Mouse (Mus musculus) stomach, postnatal 0 days (tissue): ENCODE results near the gene Ccdc155. TPM values are rescaled to one million over a fixed set of nuclear protein-coding genes. Genes with fewer than 3 reads are reported as not detected.
"Not testable (repeated sequence)": the region's sequence is repeated elsewhere in the genome, so short reads cannot be mapped to it uniquely, and the experiment has no call there.

Experiments
- ATAC-seq: fragments of 200-750 bp; cut with Nextera tagmentation; 2 replicates; pipeline ENCODE4 v1.8.0; 2017; ENCODE audit not compliant: low FRiP score, low TSS enrichment
- DNase-seq: peaks from one replicate; pipeline ENCODE4 v3.0.0-alpha.2; 2016; ENCODE audit warnings: low spot score
- H3K27ac ChIP-seq: fragments of 300-500 bp; sonication (generic); replicated peaks from 2 replicates; pipeline ENCODE4 v1.5.1; 2014; ENCODE audit warnings: mild to moderate bottlenecking, control low read depth
- H3K27me3 ChIP-seq: fragments of 300-500 bp; sonication (generic); 2 replicates; pipeline ENCODE4 v1.6.1; 2014; ENCODE audit warnings: low read length; ENCODE audit not compliant: control insufficient read depth, insufficient read depth
- H3K36me3 ChIP-seq: fragments of 300-500 bp; sonication (generic); 2 replicates; pipeline ENCODE4 v1.6.1; 2014; ENCODE audit warnings: low read length, mixed read lengths; ENCODE audit not compliant: control insufficient read depth, insufficient read depth
- H3K4me1 ChIP-seq: fragments of 300-500 bp; sonication (generic); replicated peaks from 2 replicates; pipeline ENCODE4 v1.6.1; 2014; ENCODE audit warnings: antibody characterized with exemption; ENCODE audit not compliant: control insufficient read depth, insufficient read depth
- H3K4me2 ChIP-seq: fragments of 300-500 bp; sonication (generic); replicated peaks from 2 replicates; pipeline ENCODE4 v1.6.1; 2014; ENCODE audit warnings: low read depth, mild to moderate bottlenecking, control low read depth, moderate library complexity
- H3K4me3 ChIP-seq: fragments of 300-500 bp; sonication (generic); 2 replicates; pipeline ENCODE4 v1.5.1; 2014; ENCODE audit warnings: low read depth, low read length, control low read depth
- H3K9ac ChIP-seq: fragments of 300-500 bp; sonication (generic); 2 replicates; pipeline ENCODE4 v1.6.1; 2014; ENCODE audit warnings: mild to moderate bottlenecking, low read length, control low read depth, mixed read lengths
- H3K9me3 ChIP-seq: fragments of 300-500 bp; sonication (generic); 2 replicates; pipeline ENCODE4 v1.6.1; 2016; ENCODE audit warnings: low read length; ENCODE audit not compliant: control insufficient read depth
- CTCF ChIP-seq: IDR thresholded peaks from 2 replicates; pipeline ENCODE4 v1.5.1; 2016; ENCODE audit warnings: antibody characterized with exemption, low read depth, mild to moderate bottlenecking, moderate library complexity
- EP300 ChIP-seq: optimal IDR thresholded peaks from 2 replicates; pipeline ENCODE3; 2016; ENCODE audit warnings: antibody characterized with exemption
- WGBS: fragments of 180-500 bp; shearing (Covaris S2); extraction: QIAGEN DNeasy Blood & Tissue Kit; methylation state at CpG from one replicate; pipeline ENCODE4 v1.1.7; 2014; 5-methylcytosine and 5-hydroxymethylcytosine counted together
- polyA plus RNA-seq: library from polyadenylated mRNA; unstranded; fragments of >200 nt; fragmentation: Nextera tagmentation; extraction: Ambion mirVana; gene quantifications from 2 replicates; pipeline ENCODE4 v1.2.1, GENCODE M21; 2015

Gene Ccdc155
- polyA plus RNA-seq, 1 experiment from 2014 or later, result 0.13 TPM

- Histone ChIP-seq H3K27ac (peak within 1 kb of the TSS; percentile 96), H3K4me3 (peak within 1 kb of the TSS; percentile 66), H3K4me2 (peak within 1 kb of the TSS; percentile 68), H3K27me3 (no peaks in the 10 kb centered on the region), H3K9me3 (no peaks in the 10 kb centered on the region), H3K4me1 (peaks cover 6% of the 10 kb centered on the region; the same call in 1 of the 2 replicates), H3K36me3 (no peaks in the 10 kb centered on the region), H3K9ac (peak within 1 kb of the TSS; percentile 88)
- DNase-seq (peak; percentile 98), ATAC-seq (peak; percentile 92)
- WGBS, result 2% methylated on average over 69 of the region's 69 CpGs
- TF ChIP-seq EP300, result no peak
- peak; percentile 78 for TF ChIP-seq CTCF
These were observed 50.3 kb downstream of the Ccdc155 start, which contains the start of the genes Pih1d1 and Aldh16a1 for GRCm38 (mm10) chr7:45154096-45154992. Gene Pih1d1 (plus strand): TSS chr7:45154303. Gene Aldh16a1 (minus strand): TSS chr7:45154584.

GRCm38 (mm10) chr7:45153586-45153985 lies 51.1 kb downstream of the Ccdc155 start:
- no peak for ATAC-seq

GRCm38 (mm10) chr7:45153052-45153451 lies 51.6 kb downstream of the Ccdc155 start:
- not testable (repeated sequence) for H3K4me1 ChIP-seq, H3K4me2 ChIP-seq, H3K36me3 ChIP-seq, H3K27ac ChIP-seq, H3K4me3 ChIP-seq, H3K27me3 ChIP-seq, DNase-seq, H3K9ac ChIP-seq, H3K9me3 ChIP-seq, ATAC-seq
- WGBS, result 85% methylated on average over 2 of the region's 2 CpGs

More at GRCm38 (mm10) chr7:45153586-45153985, 51.1 kb downstream of the Ccdc155 start:
- WGBS, result 2% methylated on average over 5 of the region's 5 CpGs
- no peak for DNase-seq
- Histone ChIP-seq H3K4me1 (peaks cover 6% of the 10 kb centered on the region; the same call in 1 of the 2 replicates), H3K4me2 (peak overlapping the region; percentile 68), H3K9me3 (no peaks in the 10 kb centered on the region), H3K27ac (peak overlapping the region; percentile 96), H3K4me3 (peak overlapping the region; percentile 66), H3K36me3 (no peaks in the 10 kb centered on the region), H3K27me3 (no peaks in the 10 kb centered on the region), H3K9ac (peak overlapping the region; percentile 88)
- no peak for TF ChIP-seq CTCF
- no peak for TF ChIP-seq EP300

GRCm38 (mm10) chr7:45151303-45151702 lies 53.4 kb downstream of the Ccdc155 start:
- 0 out of 2 replicates have a peak, but pooled peaks cover 2% of the 10 kb centered on the region for H3K36me3 ChIP-seq
- no peak overlapping the region for H3K4me3 ChIP-seq
- ATAC-seq (peak; percentile 7; the same call in 1 of the 2 replicates), DNase-seq (peak; percentile 55)
- peak overlapping the region; percentile 5; the same call in 1 of the 2 replicates for H3K4me2 ChIP-seq
- H3K4me1 ChIP-seq, result peaks cover 8% of the 10 kb centered on the region; the same call in 1 of the 2 replicates
- peak overlapping the region; percentile 85 for H3K27ac ChIP-seq
- no peaks in the 10 kb centered on the region for H3K9me3 ChIP-seq
- WGBS, result 18% methylated on average over 11 of the region's 11 CpGs
- TF ChIP-seq CTCF, result no peak
- TF ChIP-seq EP300, result no peak
- no peak overlapping the region for H3K9ac ChIP-seq
- H3K27me3 ChIP-seq, result no peaks in the 10 kb centered on the region

GRCm38 (mm10) chr7:45150321-45150720 lies 54.4 kb downstream of the Ccdc155 start:
- Histone ChIP-seq H3K4me2 (no peak overlapping the region), H3K36me3 (0 out of 2 replicates have a peak, but pooled peaks cover 2% of the 10 kb centered on the region), H3K4me3 (no peak overlapping the region), H3K27me3 (no peaks in the 10 kb centered on the region), H3K27ac (peak overlapping the region; percentile 85), H3K9ac (no peak overlapping the region), H3K4me1 (peaks cover 8% of the 10 kb centered on the region; the same call in 1 of the 2 replicates), H3K9me3 (no peaks in the 10 kb centered on the region)
- 65% methylated on average over 4 of the region's 4 CpGs for WGBS
- ATAC-seq (no peak), DNase-seq (no peak)
- no peak for TF ChIP-seq EP300
- TF ChIP-seq CTCF, result no peak

GRCm38 (mm10) chr7:45149545-45149944 lies 55.1 kb downstream of the Ccdc155 start:
- ATAC-seq, result no peak
- Histone ChIP-seq H3K4me3 (no peak overlapping the region), H3K4me1 (peaks cover 8% of the 10 kb centered on the region; the same call in 1 of the 2 replicates), H3K36me3 (peaks cover 6% of the 10 kb centered on the region), H3K27me3 (no peaks in the 10 kb centered on the region), H3K9me3 (no peaks in the 10 kb centered on the region), H3K4me2 (no peak overlapping the region), H3K27ac (peak overlapping the region; percentile 85), H3K9ac (no peak overlapping the region)
- TF ChIP-seq CTCF (no peak), EP300 (no peak)
- DNase-seq, result no peak
- WGBS, result 71% methylated on average over 6 of the region's 6 CpGs
